Mouse (Mus musculus) forebrain, postnatal 0 days (tissue): ENCODE measurements around the gene Hic1. TPM values are rescaled to one million over a fixed set of nuclear protein-coding genes. Genes with fewer than 3 reads are reported as not detected.

Experiments
- ATAC-seq: fragments of 200-750 bp; cut with Nextera tagmentation; 2 replicates; pipeline ENCODE4 v1.8.0; 2017; ENCODE audit warnings: mild to moderate bottlenecking, moderate library complexity
- DNase-seq: peaks from one replicate; pipeline ENCODE4 v3.0.0-alpha.2; 2015
- H3K27ac ChIP-seq: fragments of 300-500 bp; sonication (generic); 2 replicates; pipeline ENCODE4 v1.5.1; 2014; ENCODE audit warnings: low read depth, mild to moderate bottlenecking, antibody characterized with exemption, low read length, moderate library complexity, mixed read lengths
- H3K27me3 ChIP-seq: fragments of 300-500 bp; sonication (generic); 2 replicates; pipeline ENCODE4 v1.6.1; 2014; ENCODE audit warnings: mild to moderate bottlenecking, low read length, mixed read lengths; ENCODE audit not compliant: insufficient read depth
- H3K36me3 ChIP-seq: fragments of 300-500 bp; sonication (generic); 2 replicates; pipeline ENCODE4 v1.6.1; 2014; ENCODE audit warnings: mild to moderate bottlenecking, moderate library complexity; ENCODE audit not compliant: insufficient read depth
- H3K4me1 ChIP-seq: fragments of 300-500 bp; sonication (generic); 2 replicates; pipeline ENCODE4 v1.6.1; 2014; ENCODE audit warnings: antibody characterized with exemption; ENCODE audit not compliant: insufficient read depth
- H3K4me2 ChIP-seq: fragments of 300-500 bp; sonication (generic); 2 replicates; pipeline ENCODE4 v1.6.1; 2014; ENCODE audit warnings: low read depth, mild to moderate bottlenecking, moderate library complexity
- H3K4me3 ChIP-seq: fragments of 300-500 bp; sonication (generic); 2 replicates; pipeline ENCODE4 v1.5.1; 2014; ENCODE audit warnings: low read depth, low read length, mixed read lengths
- H3K9ac ChIP-seq: fragments of 300-500 bp; sonication (generic); 2 replicates; pipeline ENCODE4 v1.6.1; 2014; ENCODE audit warnings: mild to moderate bottlenecking
- H3K9me3 ChIP-seq: fragments of 300-500 bp; sonication (generic); 2 replicates; pipeline ENCODE4 v1.6.1; 2016; ENCODE audit warnings: low read length
- CTCF ChIP-seq: sonication (generic); IDR thresholded peaks from 2 replicates; pipeline ENCODE4 v1.5.1; 2016; ENCODE audit warnings: antibody characterized with exemption, control low read depth, low read depth
- WGBS: fragments of 180-500 bp; shearing (Covaris S2); extraction: QIAGEN DNeasy Blood & Tissue Kit; methylation state at CpG from one replicate; pipeline ENCODE4 v1.1.7; 2014; 5-methylcytosine and 5-hydroxymethylcytosine counted together
- polyA plus RNA-seq: library from polyadenylated mRNA; unstranded; fragments of >200 nt; fragmentation: Nextera tagmentation; extraction: Ambion mirVana; gene quantifications from 2 replicates; pipeline ENCODE4 v1.2.1, GENCODE M21; 2015
- total RNA-seq: library from RNA; depleted of rRNA; stranded (reverse); fragments of >200 nt; gene quantifications from 2 replicates; pipeline ENCODE4 v1.2.3, GENCODE M21; 2014

Gene Hic1
- total and polyA plus RNA-seq, 2 experiments from 2014 or later = 1.7 to 4.5 TPM

GRCm38 (mm10) chr11:75148332-75149035 is 20.8 kb downstream of the Hic1 start:
- H3K27ac ChIP-seq = no peak overlapping the region
- no peaks in the 10 kb centered on the region for H3K4me1 ChIP-seq
- WGBS = 93% methylated on average over 11 of the region's 11 CpGs
- H3K27me3 ChIP-seq = no peaks in the 10 kb centered on the region
- no peak for TF ChIP-seq CTCF
- H3K9me3 ChIP-seq = no peaks in the 10 kb centered on the region
- no peak overlapping the region for H3K4me3 ChIP-seq
- no peak overlapping the region for H3K9ac ChIP-seq
- DNase-seq = no peak
- H3K36me3 ChIP-seq = peaks cover 18% of the 10 kb centered on the region
- H3K4me2 ChIP-seq = no peak overlapping the region
- ATAC-seq = no peak

- H3K9ac ChIP-seq = no peak overlapping the region
- 67% methylated on average over 3 of the region's 3 CpGs for WGBS
- DNase-seq (no peak), ATAC-seq (no peak)
- peak overlapping the region; percentile 29; the same call in 1 of the 2 replicates for H3K27ac ChIP-seq
- H3K36me3 ChIP-seq = peaks cover 24% of the 10 kb centered on the region
- TF ChIP-seq CTCF = no peak
- H3K4me1 ChIP-seq = no peaks in the 10 kb centered on the region
- H3K27me3 ChIP-seq = no peaks in the 10 kb centered on the region
- no peaks in the 10 kb centered on the region for H3K9me3 ChIP-seq
- H3K4me2 ChIP-seq = no peak overlapping the region
- no peak overlapping the region for H3K4me3 ChIP-seq
Measured at GRCm38 (mm10) chr11:75147846-75148168, 21.5 kb downstream of the Hic1 start.

GRCm38 (mm10) chr11:75147106-75147845 is 22.0 kb downstream of the Hic1 start:
- ATAC-seq (no peak), DNase-seq (no peak)
- 33% methylated on average over 11 of the region's 11 CpGs for WGBS

GRCm38 (mm10) chr11:75145841-75146240 is 23.5 kb downstream of the Hic1 start:
- TF ChIP-seq CTCF = no peak
- no peak overlapping the region for H3K27ac ChIP-seq
- H3K4me3 ChIP-seq = no peak overlapping the region
- H3K36me3 ChIP-seq = peaks cover 27% of the 10 kb centered on the region
- H3K27me3 ChIP-seq = no peaks in the 10 kb centered on the region
- ATAC-seq (no peak), DNase-seq (no peak)
- WGBS = 85% methylated on average over 2 of the region's 2 CpGs
- no peaks in the 10 kb centered on the region for H3K4me1 ChIP-seq
- no peaks in the 10 kb centered on the region for H3K9me3 ChIP-seq
- H3K9ac ChIP-seq = no peak overlapping the region
- H3K4me2 ChIP-seq = no peak overlapping the region

More at GRCm38 (mm10) chr11:75147106-75147845, 22.0 kb downstream of the Hic1 start:
- H3K4me1 ChIP-seq = no peaks in the 10 kb centered on the region
- no peak overlapping the region for H3K4me3 ChIP-seq
- no peak overlapping the region for H3K9ac ChIP-seq
- no peaks in the 10 kb centered on the region for H3K9me3 ChIP-seq
- no peak overlapping the region for H3K4me2 ChIP-seq
- no peak for TF ChIP-seq CTCF
- peaks cover 27% of the 10 kb centered on the region for H3K36me3 ChIP-seq
- H3K27ac ChIP-seq = peak overlapping the region; percentile 29; the same call in 1 of the 2 replicates
- no peaks in the 10 kb centered on the region for H3K27me3 ChIP-seq

GRCm38 (mm10) chr11:75142749-75143148 is 26.6 kb downstream of the Hic1 start:
- Histone ChIP-seq H3K4me3 (no peak overlapping the region), H3K27ac (no peak overlapping the region), H3K4me1 (no peaks in the 10 kb centered on the region), H3K4me2 (no peak overlapping the region), H3K9me3 (no peaks in the 10 kb centered on the region), H3K36me3 (peaks cover 28% of the 10 kb centered on the region), H3K27me3 (no peaks in the 10 kb centered on the region), H3K9ac (no peak overlapping the region)
- ATAC-seq (no peak), DNase-seq (no peak)
- no peak for TF ChIP-seq CTCF
- WGBS = 94% methylated on average over 4 of the region's 4 CpGs

- 78% methylated on average over 1 of the region's 1 CpGs for WGBS
Measured at GRCm38 (mm10) chr11:75141913-75142312, 27.4 kb downstream of the Hic1 start.

GRCm38 (mm10) chr11:75141038-75141437 is 28.3 kb downstream of the Hic1 start:
- 83% methylated on average over 3 of the region's 3 CpGs for WGBS
- Histone ChIP-seq H3K27me3 (no peaks in the 10 kb centered on the region), H3K9ac (no peak overlapping the region)

More at GRCm38 (mm10) chr11:75141913-75142312, 27.4 kb downstream of the Hic1 start:
- Histone ChIP-seq H3K27ac (no peak overlapping the region), H3K4me1 (no peaks in the 10 kb centered on the region), H3K9ac (no peak overlapping the region), H3K4me2 (no peak overlapping the region), H3K9me3 (no peaks in the 10 kb centered on the region), H3K4me3 (no peak overlapping the region), H3K36me3 (peaks cover 27% of the 10 kb centered on the region), H3K27me3 (no peaks in the 10 kb centered on the region)
- no peak for TF ChIP-seq CTCF
- DNase-seq (no peak), ATAC-seq (no peak)

More at GRCm38 (mm10) chr11:75141038-75141437, 28.3 kb downstream of the Hic1 start:
- DNase-seq = no peak
- Histone ChIP-seq H3K27ac (no peak overlapping the region), H3K4me1 (no peaks in the 10 kb centered on the region), H3K4me2 (no peak overlapping the region), H3K36me3 (peaks cover 27% of the 10 kb centered on the region), H3K9me3 (no peaks in the 10 kb centered on the region), H3K4me3 (no peak overlapping the region)
- no peak for ATAC-seq
- no peak for TF ChIP-seq CTCF
